Mouse (Mus musculus): ENCODE data around the gene Ajm1. TPM values are rescaled to one million over a fixed set of nuclear protein-coding genes. Genes with fewer than 3 reads are reported as not detected.
A peak's percentile ranks its signal among the peaks of the same experiment; 100 is the strongest.

Gene Ajm1
- total and polyA plus RNA-seq, 2 experiments from 2014 or later: 22.1 to 30.9 TPM

DNA sequence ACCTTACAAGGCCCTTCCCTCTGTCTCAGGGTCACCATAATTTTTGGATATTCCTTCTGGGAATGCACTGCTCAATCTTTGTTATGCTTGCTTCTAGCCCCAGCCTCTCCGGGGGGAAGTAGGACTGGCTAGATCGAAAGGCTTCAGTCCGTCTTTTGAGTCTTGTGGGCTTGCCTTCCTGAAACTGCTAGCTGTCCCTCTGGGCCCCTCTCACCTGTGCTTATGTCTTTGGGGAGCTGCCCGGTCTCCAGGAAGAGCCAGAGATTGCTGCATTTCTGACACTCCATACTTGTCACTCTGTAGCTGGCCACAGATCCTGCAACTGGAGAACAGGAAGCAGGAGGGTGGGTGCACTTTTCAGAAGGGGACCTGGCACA, 39.3 kb upstream of the Ajm1 start:
- no peak for DNase-seq (ENCODE audit: low spot score)

DNA sequence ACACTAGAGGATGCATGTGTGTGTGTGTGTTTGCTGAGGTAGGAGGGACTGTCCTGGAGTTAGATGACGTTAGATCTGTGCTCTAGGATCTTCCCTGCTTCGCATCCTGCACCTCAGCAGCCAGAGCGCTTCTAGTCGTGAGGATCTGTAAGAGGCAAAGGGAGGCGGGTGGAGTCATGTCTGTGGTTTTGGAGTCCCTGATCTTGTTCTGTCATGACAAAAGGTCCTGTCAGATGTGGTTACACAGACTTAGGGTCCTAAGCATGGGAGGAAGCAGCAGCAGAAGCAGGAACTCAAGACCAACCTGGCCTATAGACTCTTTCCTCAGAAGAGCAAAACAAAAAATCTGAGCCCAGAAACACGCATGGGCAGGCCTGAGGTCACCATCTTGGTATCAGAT, 38.8 kb upstream of the Ajm1 start:
- Histone ChIP-seq H3K4me3 (ENCODE audit: low read depth, low read length) (no peak overlapping the region), H3K4me1 (ENCODE audit: insufficient read depth, low read length) (peaks cover 5% of the 10 kb centered on the region; the same call in 1 of the 2 replicates), H3K27ac (ENCODE audit: low read depth, low read length) (no peak overlapping the region), H3K4me2 (ENCODE audit: low read depth, low read length, poor library complexity, severe bottlenecking) (no peak overlapping the region), H3K9ac (replicated peaks; ENCODE audit: low read length, poor library complexity, severe bottlenecking) (no peak overlapping the region), H3K9me3 (ENCODE audit: low read length) (no peaks in the 10 kb centered on the region), H3K27me3 (ENCODE audit: insufficient read depth, low read length) (peaks cover 23% of the 10 kb centered on the region), H3K36me3 (ENCODE audit: insufficient read depth, low read length) (no peaks in the 10 kb centered on the region)
- 85% methylated on average over 6 of the region's 6 CpGs for whole genome bisulfite sequencing
- ATAC-seq (ENCODE audit: low FRiP score) (no peak), DNase-seq (ENCODE audit: low spot score) (no peak)
- no peak for TF ChIP-seq CTCF (IDR thresholded peaks at IDR 0.05)

More for the DNA sequence above, 39.3 kb upstream of the Ajm1 start:
- no peak for TF ChIP-seq CTCF (IDR thresholded peaks at IDR 0.05)
- H3K4me2 ChIP-seq (ENCODE audit: low read depth, low read length, poor library complexity, severe bottlenecking): peak overlapping the region; percentile 65
- H3K27ac ChIP-seq (ENCODE audit: low read depth, low read length): no peak overlapping the region
- H3K9ac ChIP-seq (replicated peaks; ENCODE audit: low read length, poor library complexity, severe bottlenecking): peak overlapping the region; percentile 56; the same call in 1 of the 2 replicates
- peak overlapping the region; percentile 46 for H3K4me3 ChIP-seq (ENCODE audit: low read depth, low read length)
- H3K4me1 ChIP-seq (ENCODE audit: insufficient read depth, low read length): peaks cover 5% of the 10 kb centered on the region; the same call in 1 of the 2 replicates
- no peaks in the 10 kb centered on the region for H3K9me3 ChIP-seq (ENCODE audit: low read length)
- no peaks in the 10 kb centered on the region for H3K36me3 ChIP-seq (ENCODE audit: insufficient read depth, low read length)
- peaks cover 19% of the 10 kb centered on the region for H3K27me3 ChIP-seq (ENCODE audit: insufficient read depth, low read length)
- 90% methylated on average over 4 of the region's 4 CpGs for WGBS
- ATAC-seq (ENCODE audit: low FRiP score): no peak

DNA sequence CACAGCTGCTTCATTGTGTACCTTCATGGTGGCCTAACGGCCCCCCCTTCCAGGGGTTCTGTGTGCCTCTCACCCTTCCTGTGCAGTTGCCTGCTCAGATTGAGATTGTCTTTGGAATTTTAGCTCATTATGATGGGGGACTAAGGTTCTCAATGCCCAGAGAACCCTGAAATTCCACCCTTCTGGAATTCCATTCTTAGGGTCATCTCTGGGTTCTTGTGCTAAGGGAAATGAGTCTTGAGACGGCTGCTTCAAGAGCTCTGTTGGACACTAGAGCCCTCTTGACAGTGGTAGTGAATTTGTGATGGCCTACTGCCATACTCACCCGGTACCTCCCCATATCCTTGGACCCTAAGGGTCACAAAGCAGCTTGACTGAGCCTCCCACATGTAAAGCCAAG, 36.0 kb upstream of the Ajm1 start, which contains the start of gene Ccdc183:
Gene Ccdc183, minus strand, starts transcription at position 101 of the 400 bp plus-strand sequence.
- peaks cover 5% of the 10 kb centered on the region; the same call in 1 of the 2 replicates for H3K4me1 ChIP-seq (ENCODE audit: insufficient read depth, low read length)
- H3K4me2 ChIP-seq (ENCODE audit: low read depth, low read length, poor library complexity, severe bottlenecking): no peak within 1 kb of the TSS
- DNase-seq (ENCODE audit: low spot score): no peak
- no peak for TF ChIP-seq CTCF (IDR thresholded peaks at IDR 0.05)
- no peak within 1 kb of the TSS for H3K27ac ChIP-seq (ENCODE audit: low read depth, low read length)
- no peak for ATAC-seq (ENCODE audit: low FRiP score)
- H3K9ac ChIP-seq (replicated peaks; ENCODE audit: low read length, poor library complexity, severe bottlenecking): no peak within 1 kb of the TSS
- no peaks in the 10 kb centered on the region for H3K36me3 ChIP-seq (ENCODE audit: insufficient read depth, low read length)
- WGBS: 78% methylated on average over 3 of the region's 3 CpGs
- H3K9me3 ChIP-seq (ENCODE audit: low read length): no peaks in the 10 kb centered on the region
- H3K4me3 ChIP-seq (ENCODE audit: low read depth, low read length): no peak within 1 kb of the TSS
- H3K27me3 ChIP-seq (ENCODE audit: insufficient read depth, low read length): peaks cover 27% of the 10 kb centered on the region

DNA sequence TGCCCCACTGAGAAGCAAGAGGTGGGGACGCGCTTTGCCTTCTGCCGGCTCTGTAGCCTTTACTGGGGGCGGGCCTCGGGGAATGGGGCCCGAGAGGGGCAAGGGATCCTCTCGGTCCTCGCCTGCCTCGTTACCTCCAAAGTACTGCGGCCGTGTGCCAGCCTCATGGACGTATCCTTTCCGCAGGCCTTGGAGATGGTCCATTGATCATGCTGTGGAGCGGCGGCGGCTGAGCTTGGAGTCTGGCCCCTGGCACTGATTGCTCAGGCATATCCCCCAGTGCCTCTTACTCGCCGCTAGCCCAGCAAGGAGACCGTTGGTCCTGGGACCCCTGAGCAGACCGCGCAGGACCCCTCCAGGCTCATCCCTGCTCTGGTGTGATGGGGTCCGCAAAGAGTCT, 34.8 kb upstream of the Ajm1 start:
- ATAC-seq (ENCODE audit: low FRiP score): no peak
- H3K27me3 ChIP-seq (ENCODE audit: insufficient read depth, low read length): peaks cover 27% of the 10 kb centered on the region
- H3K9me3 ChIP-seq (ENCODE audit: low read length): no peaks in the 10 kb centered on the region
- H3K36me3 ChIP-seq (ENCODE audit: insufficient read depth, low read length): no peaks in the 10 kb centered on the region
- no peak for DNase-seq (ENCODE audit: low spot score)
- TF ChIP-seq CTCF (IDR thresholded peaks at IDR 0.05): no peak
- peak overlapping the region; percentile 11; the same call in 1 of the 2 replicates for H3K4me3 ChIP-seq (ENCODE audit: low read depth, low read length)
- H3K9ac ChIP-seq (replicated peaks; ENCODE audit: low read length, poor library complexity, severe bottlenecking): no peak overlapping the region
- peak overlapping the region; percentile 26; the same call in 1 of the 2 replicates for H3K4me2 ChIP-seq (ENCODE audit: low read depth, low read length, poor library complexity, severe bottlenecking)
- peaks cover 5% of the 10 kb centered on the region; the same call in 1 of the 2 replicates for H3K4me1 ChIP-seq (ENCODE audit: insufficient read depth, low read length)
- WGBS: 19% methylated on average over 22 of the region's 22 CpGs
- H3K27ac ChIP-seq (ENCODE audit: low read depth, low read length): no peak overlapping the region

DNA sequence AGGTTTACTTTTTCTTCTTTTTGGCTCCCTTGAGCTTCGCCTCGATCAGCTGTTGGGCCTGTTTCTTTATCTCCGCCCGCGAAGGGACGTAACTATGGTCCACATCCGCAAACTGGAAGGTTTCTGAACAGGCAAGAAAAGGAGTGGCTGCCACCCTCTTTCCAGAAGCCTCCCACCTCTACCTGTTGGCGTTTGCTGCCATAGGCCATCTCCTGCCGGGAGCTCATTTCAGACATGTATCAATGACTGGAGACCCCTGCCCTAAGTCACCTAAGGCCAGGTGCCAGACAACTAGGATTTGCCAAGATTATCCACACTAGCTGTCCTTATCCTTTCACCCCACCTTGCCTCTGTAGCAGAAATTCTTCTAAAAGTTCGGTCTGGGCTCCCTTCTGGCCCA, 27.1 kb upstream of the Ajm1 start:
- DNase-seq (ENCODE audit: low spot score): no peak
- peak overlapping the region; percentile 100 for H3K4me3 ChIP-seq (ENCODE audit: low read depth, low read length)
- no peak for ATAC-seq (ENCODE audit: low FRiP score)
- H3K9me3 ChIP-seq (ENCODE audit: low read length): no peaks in the 10 kb centered on the region
- TF ChIP-seq CTCF (IDR thresholded peaks at IDR 0.05): no peak
- WGBS: 72% methylated on average over 10 of the region's 10 CpGs
- peak overlapping the region; percentile 96; the same call in 1 of the 2 replicates for H3K9ac ChIP-seq (replicated peaks; ENCODE audit: low read length, poor library complexity, severe bottlenecking)
- peaks cover 3% of the 10 kb centered on the region for H3K4me1 ChIP-seq (ENCODE audit: insufficient read depth, low read length)
- no peaks in the 10 kb centered on the region for H3K27me3 ChIP-seq (ENCODE audit: insufficient read depth, low read length)
- H3K4me2 ChIP-seq (ENCODE audit: low read depth, low read length, poor library complexity, severe bottlenecking): peak overlapping the region; percentile 75
- no peaks in the 10 kb centered on the region for H3K36me3 ChIP-seq (ENCODE audit: insufficient read depth, low read length)
- peak overlapping the region; percentile 96 for H3K27ac ChIP-seq (ENCODE audit: low read depth, low read length)

- Histone ChIP-seq H3K4me1 (ENCODE audit: insufficient read depth, low read length) (peaks cover 3% of the 10 kb centered on the region), H3K9me3 (ENCODE audit: low read length) (no peaks in the 10 kb centered on the region), H3K9ac (replicated peaks; ENCODE audit: low read length, poor library complexity, severe bottlenecking) (peak within 1 kb of the TSS; percentile 96), H3K27me3 (ENCODE audit: insufficient read depth, low read length) (no peaks in the 10 kb centered on the region), H3K4me2 (ENCODE audit: low read depth, low read length, poor library complexity, severe bottlenecking) (peak within 1 kb of the TSS; percentile 75), H3K27ac (ENCODE audit: low read depth, low read length) (peak within 1 kb of the TSS; percentile 96), H3K4me3 (ENCODE audit: low read depth, low read length) (peak within 1 kb of the TSS; percentile 100), H3K36me3 (ENCODE audit: insufficient read depth, low read length) (peaks cover under 1% of the 10 kb centered on the region; the same call in 1 of the 2 replicates)
- TF ChIP-seq CTCF (IDR thresholded peaks at IDR 0.05): no peak
- ATAC-seq (ENCODE audit: low FRiP score): peak; percentile 92
- under 1% methylated on average over 78 of the region's 80 CpGs for WGBS
- peak; percentile 94 for DNase-seq (ENCODE audit: low spot score)
Observed at GRCm38 (mm10) chr2:25607761-25608622, 26.4 kb upstream of the Ajm1 start, which contains the start of gene Rabl6. Gene Rabl6 (minus strand): TSS chr2:25608521.

Data from midbrain, postnatal 0 days (tissue).